Mouse (Mus musculus) bone marrow, adult 2 months (tissue): Measurements from ENCODE around the gene Apof.

Experiments
- CTCF ChIP-seq: fragments of 200-500 bp; IDR thresholded peaks from 2 replicates; pipeline ENCODE4 v1.5.1; 2011; ENCODE audit warnings: low read length, control low read depth; ENCODE audit not compliant: control insufficient read depth, insufficient read depth
- POLR2A ChIP-seq: fragments of 200-500 bp; IDR thresholded peaks from 2 replicates; pipeline ENCODE4 v1.6.1; 2011; ENCODE audit warnings: low read depth, mild to moderate bottlenecking, control low read depth, low read length, borderline replicate concordance; ENCODE audit not compliant: control insufficient read depth

DNA sequence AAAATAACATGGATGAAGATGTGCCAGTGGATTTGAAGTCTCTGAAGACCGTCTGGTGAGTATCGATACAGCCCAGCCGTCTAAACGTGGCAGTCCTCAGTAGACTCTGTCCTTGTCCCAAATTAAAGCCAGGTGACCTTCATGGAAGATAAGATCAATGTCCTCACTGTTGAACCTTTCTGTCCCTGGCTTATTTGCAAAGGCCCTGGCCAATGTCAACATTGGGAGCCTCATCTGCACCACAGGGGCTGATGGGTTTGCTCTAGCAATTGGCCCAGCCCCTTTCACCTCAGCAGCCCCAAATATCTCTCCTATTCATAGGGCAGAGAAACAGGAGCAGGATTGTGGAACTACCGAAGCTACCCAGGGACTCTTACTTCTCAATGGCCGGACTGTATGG lies at the start of gene Apof:
- TF ChIP-seq POLR2A (no peak), CTCF (no peak)
